Mouse (Mus musculus): Measurements from ENCODE around the gene Cd44. TPM values are rescaled to one million over a fixed set of nuclear protein-coding genes. Genes with fewer than 3 reads are reported as not detected.

Cd44 gene
- polyA plus RNA-seq, 1 experiment from 2014 or later, result 3.8 TPM

DNA sequence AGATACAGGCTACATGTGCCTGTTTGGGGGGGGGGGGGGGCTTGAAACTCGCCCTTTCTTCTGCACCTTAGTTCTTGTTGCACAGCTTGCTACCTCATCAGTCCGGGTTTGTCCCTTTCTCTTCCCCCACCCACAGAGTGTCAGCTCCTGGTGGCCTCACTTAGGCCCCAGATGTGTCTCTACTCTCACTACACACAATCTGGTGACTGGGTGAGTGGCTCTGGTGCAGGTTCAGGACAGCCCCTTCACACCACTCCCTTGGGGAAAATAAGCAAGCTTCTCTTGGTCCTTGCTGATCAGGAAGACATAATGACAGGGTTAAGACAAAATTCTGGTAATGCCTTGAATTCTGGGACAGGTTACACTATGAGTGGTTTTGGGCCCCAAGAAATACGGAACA, 11.0 kb upstream of the Cd44 start:
- Histone ChIP-seq H3K36me3 (no peaks in the 10 kb centered on the region), H3K9ac (no peak overlapping the region), H3K27ac (replicated peaks) (no peak overlapping the region), H3K4me2 (no peak overlapping the region), H3K9me3 (no peaks in the 10 kb centered on the region), H3K4me3 (no peak overlapping the region), H3K4me1 (replicated peaks) (no peaks in the 10 kb centered on the region), H3K27me3 (no peaks in the 10 kb centered on the region)
- ATAC-seq (ENCODE audit: low FRiP score, low read depth), result no peak
- 66% methylated on average over 3 of the region's 3 CpGs for WGBS

DNA sequence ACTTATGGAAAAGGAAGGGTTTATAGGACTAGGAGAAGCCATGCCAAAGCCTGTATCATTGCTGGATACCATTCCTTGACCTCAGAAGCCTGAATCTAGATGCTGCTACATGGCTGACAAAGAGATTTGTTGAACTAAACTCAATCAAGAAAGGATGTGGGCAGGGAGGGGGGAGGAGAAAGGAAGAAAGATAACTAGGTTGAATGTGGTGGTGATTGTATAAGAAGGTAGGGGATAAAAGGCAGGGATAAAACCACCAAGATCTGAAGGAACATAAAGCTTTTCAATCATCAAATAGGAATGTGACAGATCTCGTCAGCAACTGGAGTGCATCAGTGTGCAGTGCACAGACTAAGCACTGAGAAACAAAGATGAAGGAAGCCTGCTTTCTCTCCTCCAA, 7.9 kb upstream of the Cd44 start:
- Histone ChIP-seq H3K36me3 (no peaks in the 10 kb centered on the region), H3K4me3 (no peak overlapping the region), H3K4me1 (replicated peaks) (no peaks in the 10 kb centered on the region), H3K9ac (no peak overlapping the region), H3K27ac (replicated peaks) (no peak overlapping the region), H3K4me2 (no peak overlapping the region), H3K27me3 (no peaks in the 10 kb centered on the region), H3K9me3 (no peaks in the 10 kb centered on the region)
- no peak for ATAC-seq (ENCODE audit: low FRiP score, low read depth)
- 85% methylated on average over 1 of the region's 1 CpGs for WGBS

DNA sequence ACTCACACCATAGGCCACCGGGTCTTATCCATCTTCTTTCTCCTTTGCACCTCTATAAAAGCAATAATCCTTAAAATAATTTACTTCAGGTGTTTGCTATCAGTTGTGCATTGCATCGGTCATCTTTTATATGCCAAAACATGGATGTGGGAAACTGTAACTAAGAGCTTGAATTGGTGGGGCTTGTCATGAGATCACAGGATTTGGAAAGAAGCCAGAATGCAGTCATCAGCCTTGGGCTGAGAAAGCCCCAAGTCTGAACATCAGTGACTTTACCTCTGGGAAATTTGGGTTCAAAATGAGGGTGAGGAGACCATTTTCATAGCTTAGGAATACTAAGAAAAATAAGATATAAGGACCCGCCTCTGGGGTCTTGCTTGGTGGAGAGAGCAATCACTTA, 4.1 kb upstream of the Cd44 start:
- ATAC-seq (ENCODE audit: low FRiP score, low read depth), result no peak
- 85% methylated on average over 3 of the region's 3 CpGs for WGBS

DNA sequence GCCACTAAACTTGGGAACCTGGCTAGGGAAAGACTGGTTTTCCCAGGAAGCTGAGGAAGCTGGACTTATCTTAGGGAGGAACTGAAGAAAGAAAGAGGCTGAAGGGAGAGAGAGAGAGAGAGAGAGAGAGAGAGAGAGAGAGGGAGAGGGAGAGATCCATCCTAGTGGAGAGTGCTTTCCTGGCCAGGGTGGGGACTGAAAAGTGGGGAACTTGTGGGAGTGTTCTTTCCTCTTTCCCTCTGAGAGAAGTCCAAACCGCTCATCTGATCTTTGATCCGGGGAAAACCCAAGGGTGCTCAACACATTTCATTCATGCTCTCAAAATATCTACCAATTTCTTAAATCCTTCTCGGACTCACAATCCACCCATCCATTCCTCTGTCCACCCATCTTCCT, 361 bp upstream of the Cd44 start:
- H3K9ac ChIP-seq, result no peak overlapping the region
- H3K36me3 ChIP-seq, result no peaks in the 10 kb centered on the region
- peaks cover 7% of the 10 kb centered on the region for H3K4me1 ChIP-seq (replicated peaks)
- H3K27ac ChIP-seq (replicated peaks), result no peak overlapping the region
- H3K9me3 ChIP-seq, result no peaks in the 10 kb centered on the region
- H3K4me3 ChIP-seq, result peak overlapping the region; percentile 35
- peaks cover 10% of the 10 kb centered on the region; the same call in 1 of the 2 replicates for H3K27me3 ChIP-seq
- ATAC-seq (ENCODE audit: low FRiP score, low read depth), result no peak
- 19% methylated on average over 3 of the region's 3 CpGs for WGBS
- peak overlapping the region; percentile 67 for H3K4me2 ChIP-seq

More for the DNA sequence above, 4.1 kb upstream of the Cd44 start:
- peaks cover 7% of the 10 kb centered on the region for H3K4me1 ChIP-seq (replicated peaks)
- no peak overlapping the region for H3K4me2 ChIP-seq
- H3K27me3 ChIP-seq, result 0 out of 2 replicates have a peak, but pooled peaks cover 4% of the 10 kb centered on the region
- no peaks in the 10 kb centered on the region for H3K9me3 ChIP-seq
- no peak overlapping the region for H3K9ac ChIP-seq
- no peak overlapping the region for H3K4me3 ChIP-seq
- H3K27ac ChIP-seq (replicated peaks), result no peak overlapping the region
- no peaks in the 10 kb centered on the region for H3K36me3 ChIP-seq

DNA sequence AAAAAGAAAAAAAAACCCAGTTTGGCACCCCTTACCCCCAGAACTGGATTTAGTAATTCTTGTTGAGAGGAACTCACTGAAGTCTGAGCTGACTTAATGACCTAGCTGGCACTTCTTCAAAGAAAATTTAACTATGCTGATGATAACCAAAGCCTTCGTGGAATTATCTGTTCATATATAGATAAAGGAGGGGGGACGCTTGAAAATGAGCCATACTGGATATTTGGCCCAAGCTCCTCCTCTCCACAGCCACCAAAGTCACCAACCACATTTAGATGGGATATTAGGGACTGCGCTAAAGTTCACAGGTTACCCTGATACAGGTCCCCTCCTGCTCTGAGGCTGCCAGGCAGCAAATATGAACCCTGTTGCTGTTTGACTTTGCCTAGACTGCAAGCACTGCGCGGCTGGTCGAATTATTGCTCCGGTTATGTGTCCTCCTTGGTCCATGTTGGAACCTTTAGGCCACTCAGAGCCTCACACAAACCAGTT, 1.2 kb downstream of the Cd44 start:
- ATAC-seq (ENCODE audit: low FRiP score, low read depth), result no peak
- no peaks in the 10 kb centered on the region for H3K36me3 ChIP-seq
- no peak overlapping the region for H3K9ac ChIP-seq
- H3K4me1 ChIP-seq (replicated peaks), result peaks cover 7% of the 10 kb centered on the region
- peak overlapping the region; percentile 35 for H3K4me3 ChIP-seq
- H3K9me3 ChIP-seq, result no peaks in the 10 kb centered on the region
- WGBS, result 62% methylated on average over 7 of the region's 7 CpGs
- peaks cover 10% of the 10 kb centered on the region; the same call in 1 of the 2 replicates for H3K27me3 ChIP-seq
- H3K4me2 ChIP-seq, result peak overlapping the region; percentile 67; the same call in 1 of the 2 replicates
- no peak overlapping the region for H3K27ac ChIP-seq (replicated peaks)

DNA sequence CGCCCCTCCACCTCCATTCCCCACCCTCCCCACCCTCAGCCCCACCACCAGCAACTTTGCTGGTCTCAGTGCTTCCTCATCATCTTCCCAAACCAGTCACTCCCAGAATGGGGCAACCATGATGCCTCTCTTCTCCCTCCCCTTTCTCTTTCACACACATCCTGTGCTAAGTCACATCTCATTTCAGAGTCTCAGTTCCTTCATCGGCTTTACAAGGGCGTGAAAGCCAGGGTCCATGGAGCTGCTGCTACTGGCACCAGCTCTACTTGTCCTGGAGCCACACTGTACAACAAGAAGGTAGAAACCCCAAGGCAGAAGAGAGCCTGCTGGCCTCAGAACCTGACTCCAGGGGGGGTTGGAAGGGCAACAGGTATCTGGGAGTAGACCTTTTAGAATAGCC, 2.2 kb downstream of the Cd44 start:
- H3K36me3 ChIP-seq, result no peaks in the 10 kb centered on the region
- no peaks in the 10 kb centered on the region for H3K9me3 ChIP-seq
- H3K4me2 ChIP-seq, result no peak overlapping the region
- WGBS, result 81% methylated on average over 3 of the region's 3 CpGs
- no peak overlapping the region for H3K4me3 ChIP-seq
- H3K4me1 ChIP-seq (replicated peaks), result peaks cover 7% of the 10 kb centered on the region
- no peak overlapping the region for H3K27ac ChIP-seq (replicated peaks)
- no peak overlapping the region for H3K9ac ChIP-seq
- H3K27me3 ChIP-seq, result peaks cover 10% of the 10 kb centered on the region; the same call in 1 of the 2 replicates
- no peak for ATAC-seq (ENCODE audit: low FRiP score, low read depth)

DNA sequence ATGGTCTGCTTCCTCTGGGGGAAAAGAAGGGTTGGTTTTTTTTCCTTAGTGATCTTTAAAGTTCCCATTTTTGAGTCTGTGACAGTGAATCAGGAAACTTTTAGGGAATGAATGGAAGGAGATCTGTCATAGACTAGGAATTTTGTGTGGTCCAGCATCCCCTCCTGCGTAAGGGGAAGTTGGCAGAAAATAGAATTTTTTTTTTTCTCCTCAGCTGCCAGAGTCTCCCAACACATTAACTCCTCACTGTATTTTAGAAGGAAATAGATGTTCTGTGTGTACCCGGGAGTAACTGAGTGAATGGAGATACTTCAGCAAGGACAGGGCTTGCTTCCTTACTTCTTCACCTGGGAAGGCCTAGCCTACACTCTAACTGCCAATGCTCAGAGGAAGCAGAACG, 2.9 kb downstream of the Cd44 start:
- H3K36me3 ChIP-seq, result no peaks in the 10 kb centered on the region
- no peaks in the 10 kb centered on the region for H3K9me3 ChIP-seq
- 82% methylated on average over 3 of the region's 3 CpGs for WGBS
- H3K27ac ChIP-seq (replicated peaks), result no peak overlapping the region
- H3K4me2 ChIP-seq, result no peak overlapping the region
- peaks cover 10% of the 10 kb centered on the region; the same call in 1 of the 2 replicates for H3K27me3 ChIP-seq
- ATAC-seq (ENCODE audit: low FRiP score, low read depth), result no peak
- peaks cover 7% of the 10 kb centered on the region for H3K4me1 ChIP-seq (replicated peaks)
- H3K4me3 ChIP-seq, result no peak overlapping the region
- no peak overlapping the region for H3K9ac ChIP-seq

DNA sequence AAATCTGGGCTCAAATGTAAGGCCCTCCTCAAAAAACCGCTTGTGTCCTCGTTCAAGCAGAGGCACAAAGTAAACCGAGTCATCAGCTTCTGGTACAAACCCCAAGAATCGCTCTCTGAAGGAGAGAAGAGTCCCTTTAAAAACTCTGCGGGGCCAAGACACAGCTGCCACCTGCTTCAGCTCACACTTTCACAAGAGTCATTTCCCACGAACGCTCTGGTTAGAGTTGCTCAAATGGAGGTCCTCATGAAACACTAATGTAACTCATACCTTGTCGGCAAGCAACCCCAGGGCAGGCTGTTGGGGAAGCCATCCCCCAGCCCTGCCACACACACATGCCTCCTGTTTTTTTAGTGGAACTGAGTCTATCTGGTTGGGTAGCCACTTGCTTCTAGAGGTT, 5.3 kb downstream of the Cd44 start:
- WGBS, result 88% methylated on average over 8 of the region's 8 CpGs
- H3K36me3 ChIP-seq, result no peaks in the 10 kb centered on the region
- peaks cover 2% of the 10 kb centered on the region for H3K4me1 ChIP-seq (replicated peaks)
- no peak for ATAC-seq (ENCODE audit: low FRiP score, low read depth)
- no peak overlapping the region for H3K4me2 ChIP-seq
- no peaks in the 10 kb centered on the region for H3K9me3 ChIP-seq
- H3K27me3 ChIP-seq, result peaks cover 5% of the 10 kb centered on the region; the same call in 1 of the 2 replicates
- H3K9ac ChIP-seq, result no peak overlapping the region
- H3K27ac ChIP-seq (replicated peaks), result no peak overlapping the region
- no peak overlapping the region for H3K4me3 ChIP-seq

DNA sequence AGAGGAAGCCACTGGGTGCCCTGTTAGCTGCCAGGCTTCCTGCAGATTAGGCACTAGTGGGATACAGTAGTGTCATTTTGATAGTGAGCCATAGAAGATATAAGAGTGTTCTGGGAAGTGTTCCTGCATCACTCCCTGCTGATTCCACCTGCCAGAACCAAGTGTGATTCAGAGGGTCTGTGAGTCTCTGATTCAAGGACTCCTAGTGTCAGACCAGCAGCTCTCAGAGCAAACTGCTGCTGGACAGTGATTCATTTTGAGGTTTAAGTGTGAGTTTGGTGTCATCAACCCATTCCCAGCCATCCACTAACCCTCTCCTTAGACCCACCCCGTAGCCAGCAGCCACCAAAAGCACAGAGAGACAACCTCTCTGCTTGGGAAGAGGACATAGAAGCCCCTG, 6.3 kb downstream of the Cd44 start:
- ATAC-seq (ENCODE audit: low FRiP score, low read depth), result no peak

DNA sequence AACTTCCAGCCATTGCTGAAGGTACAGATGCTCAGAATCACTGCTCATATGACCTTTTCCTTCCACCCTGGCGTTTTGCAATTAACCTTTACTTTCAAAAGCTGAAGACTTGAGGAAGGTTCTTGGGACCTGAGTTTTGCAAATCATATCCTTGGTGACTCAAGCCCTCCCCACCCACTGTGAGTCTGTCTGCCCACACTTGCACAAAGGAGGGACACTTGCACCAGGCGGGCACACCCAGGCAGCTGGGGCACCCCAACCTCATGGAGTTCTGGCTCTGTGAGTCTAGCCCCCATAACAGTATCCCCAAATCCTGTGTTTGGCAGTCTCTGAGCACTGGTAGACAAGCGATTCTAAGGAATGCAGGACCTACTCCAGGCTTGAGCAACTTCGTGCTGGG, 6.7 kb downstream of the Cd44 start:
- Histone ChIP-seq H3K4me2 (no peak overlapping the region), H3K27me3 (0 out of 2 replicates have a peak, but pooled peaks cover 2% of the 10 kb centered on the region), H3K27ac (replicated peaks) (no peak overlapping the region), H3K9me3 (no peaks in the 10 kb centered on the region), H3K9ac (no peak overlapping the region), H3K36me3 (no peaks in the 10 kb centered on the region), H3K4me3 (no peak overlapping the region), H3K4me1 (replicated peaks) (no peaks in the 10 kb centered on the region)
- 84% methylated on average over 4 of the region's 4 CpGs for WGBS
- ATAC-seq (ENCODE audit: low FRiP score, low read depth), result no peak

More for the DNA sequence above, 6.3 kb downstream of the Cd44 start:
- no peaks in the 10 kb centered on the region for H3K4me1 ChIP-seq (replicated peaks)
- no peak overlapping the region for H3K4me3 ChIP-seq
- H3K4me2 ChIP-seq, result no peak overlapping the region
- no peaks in the 10 kb centered on the region for H3K36me3 ChIP-seq
- no peaks in the 10 kb centered on the region for H3K9me3 ChIP-seq
- H3K9ac ChIP-seq, result no peak overlapping the region
- peaks cover 2% of the 10 kb centered on the region; the same call in 1 of the 2 replicates for H3K27me3 ChIP-seq
- H3K27ac ChIP-seq (replicated peaks), result no peak overlapping the region
- 67% methylated on average over 1 of the region's 1 CpGs for WGBS

DNA sequence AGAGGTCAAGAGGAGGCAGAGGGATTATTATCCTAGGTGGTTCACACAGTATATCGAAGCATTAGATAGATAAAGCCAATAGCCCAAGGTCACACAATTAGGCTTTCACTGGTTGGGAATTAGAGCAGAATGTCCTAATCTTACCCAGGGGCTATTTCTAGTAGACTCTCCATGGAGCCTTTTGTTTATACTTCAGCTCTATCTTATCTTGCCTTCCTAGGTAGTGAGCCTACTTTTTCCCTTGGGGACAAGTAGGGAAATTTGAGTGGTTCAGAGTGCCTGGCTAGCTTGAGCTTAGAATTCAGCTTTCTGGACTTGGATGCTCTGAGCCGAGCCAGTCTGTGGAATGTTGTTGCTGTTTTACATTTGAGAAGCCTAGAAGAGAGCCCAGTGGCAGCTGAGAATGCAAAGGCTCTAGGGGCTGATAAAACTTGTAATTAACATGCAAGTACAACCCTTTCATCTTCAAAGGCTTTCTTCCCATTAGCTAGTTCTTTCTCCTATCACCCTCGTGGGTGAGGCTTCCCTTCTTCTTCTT, 12.7 kb downstream of the Cd44 start:
- H3K9me3 ChIP-seq, result no peaks in the 10 kb centered on the region
- no peak for ATAC-seq (ENCODE audit: low FRiP score, low read depth)
- H3K27ac ChIP-seq (replicated peaks), result no peak overlapping the region
- 40% methylated on average over 3 of the region's 3 CpGs for WGBS
- no peak overlapping the region for H3K9ac ChIP-seq
- no peak overlapping the region for H3K4me3 ChIP-seq
- H3K36me3 ChIP-seq, result no peaks in the 10 kb centered on the region
- no peaks in the 10 kb centered on the region for H3K4me1 ChIP-seq (replicated peaks)
- no peaks in the 10 kb centered on the region for H3K27me3 ChIP-seq
- H3K4me2 ChIP-seq, result no peak overlapping the region

DNA sequence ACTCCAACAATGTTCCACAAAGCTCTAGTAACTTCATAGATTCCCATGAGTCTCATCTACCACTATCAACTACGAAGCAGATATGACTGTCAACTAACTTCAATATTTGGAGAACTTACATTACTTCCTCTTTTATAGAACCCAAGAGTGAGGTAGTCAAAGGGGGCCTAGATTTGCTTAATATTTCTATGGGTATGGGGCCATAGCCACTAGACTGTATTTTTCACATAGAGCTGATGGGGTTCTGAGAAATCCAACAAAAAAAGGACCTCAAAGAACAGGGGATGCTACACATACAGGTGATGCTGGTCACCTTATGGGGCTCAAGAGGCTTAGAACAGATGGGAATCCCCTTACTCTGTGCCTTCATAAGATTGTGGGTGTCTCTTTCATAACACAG, 14.3 kb downstream of the Cd44 start:
- no peak for ATAC-seq (ENCODE audit: low FRiP score, low read depth)
- WGBS, result 91% methylated on average over 1 of the region's 1 CpGs

More for the DNA sequence above, 14.3 kb downstream of the Cd44 start:
- no peak overlapping the region for H3K27ac ChIP-seq (replicated peaks)
- H3K36me3 ChIP-seq, result no peaks in the 10 kb centered on the region
- H3K4me2 ChIP-seq, result no peak overlapping the region
- no peaks in the 10 kb centered on the region for H3K9me3 ChIP-seq
- no peak overlapping the region for H3K9ac ChIP-seq
- H3K4me1 ChIP-seq (replicated peaks), result peaks cover 6% of the 10 kb centered on the region; the same call in 1 of the 2 replicates
- H3K4me3 ChIP-seq, result no peak overlapping the region
- H3K27me3 ChIP-seq, result no peaks in the 10 kb centered on the region

Measured in hindbrain, embryonic 15.5 days (tissue).